15 mouse cellular contexts compared by ENCODE assay signal in genomic region chr3:148945534-148945933, GRCm38 (mm10). TPM values are rescaled to one million over a fixed set of nuclear protein-coding genes. Genes with fewer than 3 reads are reported as not detected.
DNase-seq lines count a peak whose midpoint lies in the region; ATAC-seq and TF ChIP-seq lines count a peak whose summit lies in the region.
"Had no signal": no experiment of that assay in that cellular context is flagged by ENCODE, and none has a peak within 500 bp of the region (broad histone marks: within the 10 kb centered on the region; RNA-seq: fewer than 3 reads in every experiment).

No protein-coding gene starts in this region.

- H3K4me1 ChIP-seq in kidney, adult 2 months (ENCODE audit: control insufficient read depth, insufficient read depth, low read length) = peaks cover 2% of the 10 kb centered on the region; the same call in 1 of the 2 replicates
- peaks cover 14% of the 10 kb centered on the region for H3K4me1 ChIP-seq in kidney, embryonic 14.5 days (ENCODE audit: control insufficient read depth, insufficient read depth, low read length)
- peaks cover 35% of the 10 kb centered on the region for H3K4me1 ChIP-seq in hindbrain, embryonic 15.5 days (replicated peaks)
- H3K4me1 ChIP-seq in neural tube, embryonic 13.5 days (replicated peaks) = peaks cover 71% of the 10 kb centered on the region

- ATAC-seq in kidney, embryonic 14.5 days (ENCODE audit: low FRiP score, low TSS enrichment) = no peak
- ATAC-seq in hindbrain, embryonic 15.5 days (ENCODE audit: low FRiP score, low read depth) = no peak
- no peak for ATAC-seq in neural tube, embryonic 13.5 days (ENCODE audit: low read depth)

- H3K27ac ChIP-seq in gastrocnemius, adult 2 months = peak overlapping the region; percentile 20; the same call in 1 of the 2 replicates
- 0 out of 2 replicates have a peak overlapping the region, but pooled peaks have one; percentile 31 for H3K27ac ChIP-seq in kidney, adult 2 months (ENCODE audit: insufficient read depth, low read depth, low read length)
- H3K27ac ChIP-seq in kidney, embryonic 14.5 days (ENCODE audit: low read depth, low read length) = no peak overlapping the region
- H3K27ac ChIP-seq in hindbrain, embryonic 15.5 days (replicated peaks) = no peak overlapping the region
- peak overlapping the region; percentile 52; the same call in 1 of the 2 replicates for H3K27ac ChIP-seq in neural tube, embryonic 13.5 days (replicated peaks)
- H3K27ac ChIP-seq: embryonic facial prominence, embryonic 13.5 days; liver, embryonic 14.5 days had no signal

- no peaks in the 10 kb centered on the region for H3K9me3 ChIP-seq in kidney, embryonic 14.5 days (ENCODE audit: control insufficient read depth, low read length)
- H3K9me3 ChIP-seq in hindbrain, embryonic 15.5 days = no peaks in the 10 kb centered on the region
- no peaks in the 10 kb centered on the region for H3K9me3 ChIP-seq in neural tube, embryonic 13.5 days
- H3K9me3 ChIP-seq: embryonic facial prominence, embryonic 13.5 days had no signal

- 54% methylated on average over 8 of the region's 8 CpGs for WGBS in kidney, adult 2 months
- 36% methylated on average over 8 of the region's 8 CpGs for WGBS in kidney, embryonic 14.5 days
- WGBS in hindbrain, embryonic 15.5 days = 21% methylated on average over 8 of the region's 8 CpGs
- 15% methylated on average over 8 of the region's 8 CpGs for WGBS in neural tube, embryonic 13.5 days

- H3K4me2 ChIP-seq in kidney, embryonic 14.5 days (replicated peaks; ENCODE audit: low read depth, low read length) = no peak overlapping the region
- H3K4me2 ChIP-seq in hindbrain, embryonic 15.5 days = peak overlapping the region; percentile 10
- peak overlapping the region; percentile 26 for H3K4me2 ChIP-seq in neural tube, embryonic 13.5 days
- H3K4me2 ChIP-seq: embryonic facial prominence, embryonic 13.5 days had no signal

- TF ChIP-seq CTCF in gastrocnemius, adult 2 months (IDR thresholded peaks at IDR 0.05) = no peak
- no peak for TF ChIP-seq CTCF in kidney, adult 2 months (conservative IDR thresholded peaks at IDR 0.05; ENCODE audit: insufficient read depth, insufficient read length, low read depth, low read length)

- TF ChIP-seq POLR2A in kidney, adult 2 months (IDR thresholded peaks at IDR 0.05; ENCODE audit: low read depth, low read length) = no peak

- intact Hi-C loops in gastrocnemius, adult 2 months (cut with DNase I) = no loop called here

- DNase-seq in gastrocnemius, adult 2 months = no peak
- DNase-seq in gastrocnemius, adult 18-20 months (ENCODE audit: low spot score) = no peak
- no peak for DNase-seq in kidney, adult 2 months
- DNase-seq in testis, postnatal 10 days (ENCODE audit: low spot score) = no peak
- no peak for DNase-seq in left cerebral cortex, adult 11 months (ENCODE audit: low spot score)
- DNase-seq: B cell, adult 2 months; cerebellum, postnatal 14 days; left cerebral cortex, postnatal 4 days; right cerebral cortex, postnatal 14 days; thymus, postnatal 14 days had no signal

- no peaks in the 10 kb centered on the region for H3K27me3 ChIP-seq in kidney, adult 2 months (replicated peaks; ENCODE audit: control insufficient read depth, insufficient read depth, low read length)
- no peaks in the 10 kb centered on the region for H3K27me3 ChIP-seq in kidney, embryonic 14.5 days (ENCODE audit: control insufficient read depth, insufficient read depth, low read length)
- no peaks in the 10 kb centered on the region for H3K27me3 ChIP-seq in hindbrain, embryonic 15.5 days
- H3K27me3 ChIP-seq in neural tube, embryonic 13.5 days = no peaks in the 10 kb centered on the region
- H3K27me3 ChIP-seq: embryonic facial prominence, embryonic 13.5 days had no signal

- H3K36me3 ChIP-seq in kidney, adult 2 months (ENCODE audit: control insufficient read depth, insufficient read depth, low read length) = no peaks in the 10 kb centered on the region
- no peaks in the 10 kb centered on the region for H3K36me3 ChIP-seq in kidney, embryonic 14.5 days (ENCODE audit: control insufficient read depth, insufficient read depth, low read length)
- no peaks in the 10 kb centered on the region for H3K36me3 ChIP-seq in hindbrain, embryonic 15.5 days
- no peaks in the 10 kb centered on the region for H3K36me3 ChIP-seq in neural tube, embryonic 13.5 days
- H3K36me3 ChIP-seq: embryonic facial prominence, embryonic 13.5 days had no signal

- peak overlapping the region; percentile 47 for H3K4me3 ChIP-seq in gastrocnemius, adult 2 months
- no peak overlapping the region for H3K4me3 ChIP-seq in kidney, adult 2 months (ENCODE audit: insufficient read depth, low read depth, low read length)
- H3K4me3 ChIP-seq in kidney, embryonic 14.5 days (ENCODE audit: low read length) = no peak overlapping the region
- no peak overlapping the region for H3K4me3 ChIP-seq in hindbrain, embryonic 15.5 days
- H3K4me3 ChIP-seq in neural tube, embryonic 13.5 days = no peak overlapping the region
- H3K4me3 ChIP-seq: embryonic facial prominence, embryonic 13.5 days had no signal

- H3K9ac ChIP-seq in kidney, embryonic 14.5 days (ENCODE audit: low read depth, low read length) = no peak overlapping the region
- no peak overlapping the region for H3K9ac ChIP-seq in hindbrain, embryonic 15.5 days
- H3K9ac ChIP-seq in neural tube, embryonic 13.5 days = no peak overlapping the region; the same call in 1 of the 2 replicates
- H3K9ac ChIP-seq: embryonic facial prominence, embryonic 13.5 days; liver, embryonic 14.5 days had no signal

RNA-seq across cellular contexts. Expression of gene Adgrl2, which starts 44.8 kb away (rescaled TPM):
- 10 to 100 TPM in 1 of 2 experiments, 1 to 10 TPM in 1; 9.6 to 12.0 TPM for total RNA-seq in gastrocnemius, adult 2 months (2021)
- total RNA-seq in gastrocnemius, adult 18-20 months (2021) = 10 to 100 TPM in 1 of 2 experiments, 1 to 10 TPM in 1; 7.9 to 10.2 TPM
- 22.4 and 25.7 TPM in 2 replicates for polyA plus RNA-seq in kidney, adult 2 months (2012; rRNA removed)
- polyA plus RNA-seq in kidney, embryonic 14.5 days (2014; fragmentation: Nextera tagmentation; extraction: Ambion mirVana) = 85.3 and 105 TPM in 2 replicates
- polyA plus RNA-seq in hindbrain, embryonic 15.5 days (2015; fragmentation: Nextera tagmentation; extraction: Ambion mirVana) = 123 and 138 TPM in 2 replicates
- 132 and 156 TPM in 2 replicates for polyA plus RNA-seq in neural tube, embryonic 13.5 days (2015; fragmentation: Nextera tagmentation; extraction: Ambion mirVana)

Comparison
In these comparisons a context has a peak if more than half of its experiments do, and no peak if none do; other contexts are left out.
1. H3K27ac ChIP-seq: peak in gastrocnemius, adult 2 months (single experiment), kidney, adult 2 months (single experiment) and neural tube, embryonic 13.5 days (single experiment); none in kidney, embryonic 14.5 days (single experiment) and hindbrain, embryonic 15.5 days (single experiment).